Mouse (Mus musculus) heart, embryonic 16.5 days (tissue): ENCODE measurements around the gene Tmem217. TPM values are rescaled to one million over a fixed set of nuclear protein-coding genes. Genes with fewer than 3 reads are reported as not detected.
"Not testable (repeated sequence)": the region's sequence is repeated elsewhere in the genome, so short reads cannot be mapped to it uniquely, and the experiment has no call there.

ENCODE experiments used
- ATAC-seq: fragments of 200-750 bp; cut with Nextera tagmentation; replicated peaks from 2 replicates; pipeline ENCODE4 v1.8.0; 2017; ENCODE audit warnings: moderate number of reproducible peaks; ENCODE audit not compliant: insufficient read depth, low FRiP score; ENCODE audit errors: extremely low read depth
- H3K27ac ChIP-seq: fragments of 300-500 bp; sonication (generic); 2 replicates; pipeline ENCODE4 v1.5.1; 2014; ENCODE audit warnings: mild to moderate bottlenecking, low read length, control low read depth, moderate library complexity
- H3K27me3 ChIP-seq: fragments of 300-500 bp; sonication (generic); 2 replicates; pipeline ENCODE4 v1.6.1; 2014; ENCODE audit warnings: low read length, mixed read lengths; ENCODE audit not compliant: control insufficient read depth, insufficient read depth
- H3K36me3 ChIP-seq: fragments of 300-500 bp; sonication (generic); 2 replicates; pipeline ENCODE4 v1.6.1; 2014; ENCODE audit not compliant: control insufficient read depth, insufficient read depth
- H3K4me1 ChIP-seq: fragments of 300-500 bp; sonication (generic); 2 replicates; pipeline ENCODE4 v1.6.1; 2014; ENCODE audit warnings: low read length, mixed read lengths; ENCODE audit not compliant: control insufficient read depth, insufficient read depth
- H3K4me2 ChIP-seq: fragments of 300-500 bp; sonication (generic); 2 replicates; pipeline ENCODE4 v1.6.1; 2014; ENCODE audit warnings: low read depth, mild to moderate bottlenecking, control low read depth, low read length
- H3K4me3 ChIP-seq: fragments of 300-500 bp; sonication (generic); 2 replicates; pipeline ENCODE4 v1.5.1; 2014; ENCODE audit warnings: mild to moderate bottlenecking, control low read depth, low read length
- H3K9ac ChIP-seq: fragments of 300-500 bp; sonication (generic); 2 replicates; pipeline ENCODE4 v1.6.1; 2014; ENCODE audit warnings: low read length, control low read depth
- H3K9me3 ChIP-seq: fragments of 300-500 bp; sonication (generic); replicated peaks from 2 replicates; pipeline ENCODE4 v1.6.1; 2016; ENCODE audit warnings: low read length; ENCODE audit not compliant: control insufficient read depth
- WGBS: fragments of 180-500 bp; shearing (Covaris S2); extraction: QIAGEN DNeasy Blood & Tissue Kit; methylation state at CpG from one replicate; pipeline ENCODE4 v1.1.7; 2014; 5-methylcytosine and 5-hydroxymethylcytosine counted together
- polyA plus RNA-seq: library from polyadenylated mRNA; unstranded; fragments of >200 nt; fragmentation: Nextera tagmentation; extraction: Ambion mirVana; gene quantifications from 2 replicates; pipeline ENCODE4 v1.2.1, GENCODE M21; 2015

Gene Tmem217
- polyA plus RNA-seq, 1 experiment from 2014 or later: 0.85 TPM

DNA sequence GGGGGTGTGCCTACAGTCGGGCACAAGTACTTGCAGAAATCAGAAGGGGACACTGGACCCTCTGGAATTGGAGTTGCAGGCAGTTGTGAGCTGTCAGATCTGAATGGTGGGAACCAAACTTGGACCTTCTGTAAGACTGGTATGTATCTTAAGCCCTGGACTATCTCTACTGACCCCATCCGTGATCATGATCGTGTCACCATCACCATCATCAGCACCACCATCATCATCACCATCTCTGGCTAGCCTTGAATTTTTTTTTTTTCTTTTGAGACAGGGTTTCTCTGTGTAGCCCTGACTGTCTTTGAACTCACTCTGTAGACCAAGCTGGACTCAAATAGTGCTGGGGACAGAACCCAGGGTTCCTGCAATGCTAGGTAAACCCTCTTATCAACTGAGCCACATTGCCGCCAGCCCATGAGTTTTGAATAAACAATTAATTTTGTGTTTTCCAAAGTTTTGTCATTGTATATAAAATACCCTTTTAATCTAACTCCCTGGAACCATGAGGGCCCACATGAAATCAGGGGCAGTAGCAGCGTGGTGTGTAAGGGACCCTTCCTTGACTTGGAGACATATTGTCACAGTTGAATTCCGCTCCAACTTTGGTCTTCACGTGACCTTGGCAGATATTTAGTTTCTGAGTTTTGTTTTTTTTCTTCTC, 50.0 kb downstream of the Tmem217 start:
- no peaks in the 10 kb centered on the region for H3K36me3 ChIP-seq
- no peak overlapping the region for H3K9ac ChIP-seq
- H3K27ac ChIP-seq: 0 out of 2 replicates have a peak overlapping the region, but pooled peaks have one; percentile 44
- peak overlapping the region; percentile 57 for H3K4me2 ChIP-seq
- no peaks in the 10 kb centered on the region for H3K27me3 ChIP-seq
- WGBS: 71% methylated on average over 7 of the region's 7 CpGs
- no peak overlapping the region for H3K4me3 ChIP-seq
- H3K9me3 ChIP-seq: no peaks in the 10 kb centered on the region
- H3K4me1 ChIP-seq: peaks cover 7% of the 10 kb centered on the region
- no peak for ATAC-seq

DNA sequence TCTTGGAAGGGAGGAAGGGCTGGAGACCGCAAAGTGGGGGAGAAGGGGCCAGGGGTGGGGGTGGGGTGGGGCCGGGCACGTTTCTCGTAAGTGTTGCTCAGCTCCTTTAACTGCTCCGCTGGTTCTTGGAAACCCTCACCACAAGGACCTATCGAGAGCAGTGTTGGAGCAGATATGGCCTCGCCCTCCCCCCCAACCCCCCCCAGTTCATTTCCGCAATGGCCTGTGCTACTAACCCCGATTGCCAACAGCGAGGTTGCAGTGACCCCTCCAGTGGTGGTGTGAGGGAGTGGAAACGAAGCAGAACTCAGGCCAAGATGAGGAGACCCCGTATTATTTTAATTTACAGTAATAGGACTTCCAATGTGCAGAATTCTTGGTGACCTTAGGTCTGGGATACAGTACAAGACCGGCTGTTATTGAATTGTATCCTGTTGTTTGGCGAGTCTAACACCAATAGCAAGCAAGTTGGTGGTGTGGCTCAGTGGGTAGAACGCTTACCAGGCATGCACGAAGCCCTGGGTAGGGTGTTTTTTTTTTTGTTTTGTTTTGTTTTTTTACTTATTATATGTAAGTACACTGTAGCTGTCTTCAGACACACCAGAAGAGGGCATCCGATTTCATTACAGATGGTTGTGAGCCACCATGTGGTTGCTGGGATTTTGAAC, 51.2 kb downstream of the Tmem217 start:
- 67% methylated on average over 17 of the region's 17 CpGs for WGBS
- H3K36me3 ChIP-seq: no peaks in the 10 kb centered on the region; the same call in 1 of the 2 replicates
- H3K4me2 ChIP-seq: no peak overlapping the region; the same call in 1 of the 2 replicates
- H3K27me3 ChIP-seq: no peaks in the 10 kb centered on the region
- no peak for ATAC-seq
- no peak overlapping the region for H3K9ac ChIP-seq
- no peak overlapping the region for H3K27ac ChIP-seq
- no peaks in the 10 kb centered on the region for H3K9me3 ChIP-seq
- no peak overlapping the region for H3K4me3 ChIP-seq
- H3K4me1 ChIP-seq: peaks cover 7% of the 10 kb centered on the region

DNA sequence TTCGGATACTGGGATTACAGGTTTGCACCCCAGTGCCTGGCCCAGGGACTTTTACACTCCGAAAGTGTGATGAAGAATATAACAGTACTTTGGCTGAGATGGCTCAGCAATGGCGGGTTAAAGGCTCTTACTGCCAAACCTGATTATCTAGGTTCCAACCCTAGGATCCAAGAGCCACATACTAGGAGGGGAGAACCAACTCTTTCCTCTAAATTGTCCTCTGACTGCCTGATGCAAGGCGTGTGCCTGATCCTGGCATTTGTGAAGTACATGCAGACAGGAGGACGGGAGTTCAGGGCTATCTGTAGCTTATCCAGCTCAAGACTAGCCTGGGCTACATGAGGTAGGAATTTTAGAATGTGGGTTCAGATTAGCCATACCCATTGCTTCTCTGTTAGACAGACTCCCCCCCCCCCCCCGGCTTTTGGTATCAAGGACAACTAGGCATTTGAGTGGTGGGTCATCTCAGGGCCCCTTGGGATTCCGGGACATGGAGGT, 51.9 kb downstream of the Tmem217 start:
- ATAC-seq: no peak
- Histone ChIP-seq H3K4me3 (no peak overlapping the region), H3K27me3 (no peaks in the 10 kb centered on the region), H3K27ac (no peak overlapping the region; the same call in 1 of the 2 replicates), H3K36me3 (no peaks in the 10 kb centered on the region; the same call in 1 of the 2 replicates), H3K4me1 (peaks cover 7% of the 10 kb centered on the region), H3K4me2 (no peak overlapping the region), H3K9me3 (no peaks in the 10 kb centered on the region), H3K9ac (no peak overlapping the region)
- WGBS: 75% methylated on average over 7 of the region's 7 CpGs

DNA sequence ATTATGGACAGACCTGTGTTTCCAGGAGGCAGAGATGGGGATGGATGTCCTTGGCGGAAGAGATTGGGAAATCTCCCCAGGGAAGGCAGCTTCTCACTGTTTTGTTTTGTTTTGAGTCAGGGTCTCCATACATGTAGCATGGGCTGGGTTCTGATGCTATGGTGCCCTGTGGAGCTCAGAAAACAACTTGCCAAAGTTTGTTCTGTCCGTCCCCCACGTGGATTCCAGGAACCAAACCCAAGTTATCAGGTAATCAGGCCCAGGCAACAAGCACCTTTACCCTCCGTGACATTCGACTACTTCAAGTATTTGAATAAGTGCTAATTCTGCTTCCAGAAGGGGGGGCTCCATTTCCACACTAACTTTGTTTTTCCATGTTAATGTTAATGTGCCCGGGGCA, 52.7 kb downstream of the Tmem217 start:
- Histone ChIP-seq H3K27me3 (no peaks in the 10 kb centered on the region), H3K9me3 (no peaks in the 10 kb centered on the region), H3K4me1 (peaks cover 7% of the 10 kb centered on the region), H3K27ac (no peak overlapping the region), H3K9ac (no peak overlapping the region), H3K4me2 (no peak overlapping the region), H3K4me3 (no peak overlapping the region), H3K36me3 (peaks cover 3% of the 10 kb centered on the region)
- no peak for ATAC-seq
- 73% methylated on average over 6 of the region's 6 CpGs for WGBS

DNA sequence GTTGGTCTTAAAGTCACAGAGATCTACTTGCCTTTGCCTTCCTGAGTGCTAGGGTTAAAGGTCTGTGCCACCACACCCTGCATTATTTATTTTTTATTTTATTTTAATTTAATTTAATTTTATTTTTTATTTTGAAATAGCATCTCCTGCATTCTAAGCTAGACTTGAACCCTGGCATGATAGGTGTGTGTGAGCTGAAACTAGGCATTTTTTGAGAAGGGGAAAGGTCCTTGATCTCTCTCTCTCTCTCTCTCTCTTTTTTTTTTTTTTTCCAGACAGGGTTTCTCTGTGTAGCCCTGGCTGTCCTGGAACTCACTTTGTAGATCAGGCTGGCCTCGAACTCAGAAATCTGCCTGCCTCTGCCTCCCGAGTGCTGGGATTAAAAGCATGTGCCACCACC, 53.2 kb downstream of the Tmem217 start:
- not testable (repeated sequence) for H3K27ac ChIP-seq, H3K36me3 ChIP-seq, H3K4me3 ChIP-seq, H3K27me3 ChIP-seq, H3K4me1 ChIP-seq, H3K9me3 ChIP-seq, H3K4me2 ChIP-seq, H3K9ac ChIP-seq, ATAC-seq
- 84% methylated on average over 2 of the region's 2 CpGs for WGBS

DNA sequence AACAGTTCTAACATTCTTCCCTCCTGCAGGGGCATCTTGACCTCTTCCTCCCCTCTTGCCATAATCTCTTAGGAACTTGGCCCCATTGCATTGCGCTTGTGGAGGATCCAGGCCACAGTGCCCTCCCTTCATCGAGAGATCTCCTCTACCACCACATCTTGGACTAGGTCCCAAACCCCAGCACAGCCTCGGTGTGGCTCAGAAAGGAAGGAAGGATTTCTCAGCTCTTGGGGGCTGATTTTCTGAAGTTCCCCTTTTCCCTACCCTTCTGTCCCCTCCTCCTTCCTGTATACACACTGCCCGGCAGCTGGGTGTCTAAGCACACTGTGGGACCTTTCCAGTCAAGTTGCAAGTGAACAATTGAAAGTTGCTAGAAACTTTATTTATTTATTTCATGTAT, 54.2 kb downstream of the Tmem217 start:
- no peak overlapping the region for H3K4me3 ChIP-seq
- no peak overlapping the region for H3K4me2 ChIP-seq
- no peak overlapping the region for H3K9ac ChIP-seq
- ATAC-seq: 0 out of 2 replicates have a peak, but pooled peaks have one; percentile 34
- H3K27ac ChIP-seq: peak overlapping the region; percentile 43; the same call in 1 of the 2 replicates
- H3K36me3 ChIP-seq: peaks cover 8% of the 10 kb centered on the region
- no peaks in the 10 kb centered on the region for H3K9me3 ChIP-seq
- 33% methylated on average over 4 of the region's 4 CpGs for WGBS
- no peaks in the 10 kb centered on the region for H3K27me3 ChIP-seq
- peaks cover 11% of the 10 kb centered on the region for H3K4me1 ChIP-seq

DNA sequence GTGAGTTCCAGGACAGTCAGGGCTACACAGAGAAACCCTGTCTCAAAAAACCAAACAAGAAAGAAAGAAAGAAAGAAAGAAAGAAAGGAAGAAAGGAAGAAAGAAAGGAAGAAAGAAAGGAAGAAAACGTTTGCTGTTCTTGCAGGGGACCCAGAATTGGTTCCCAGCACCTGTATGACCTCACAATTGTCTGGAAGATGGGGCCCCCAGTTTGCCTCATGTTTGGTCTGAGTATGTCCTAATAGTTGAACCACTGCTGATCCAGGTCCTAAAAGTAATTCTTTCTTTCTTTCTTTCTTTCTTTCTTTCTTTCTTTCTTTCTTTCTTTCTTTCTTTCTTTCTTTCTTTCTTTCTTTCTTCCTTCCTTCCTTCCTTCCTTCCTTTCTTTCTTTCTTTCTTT, 54.7 kb downstream of the Tmem217 start:
- H3K36me3 ChIP-seq, H3K27ac ChIP-seq, H3K27me3 ChIP-seq, H3K9me3 ChIP-seq, H3K9ac ChIP-seq, H3K4me3 ChIP-seq, ATAC-seq, H3K4me2 ChIP-seq: not testable (repeated sequence)
- 59% methylated on average over 1 of the region's 1 CpGs for WGBS
- H3K4me1 ChIP-seq: peaks cover 11% of the 10 kb centered on the region

DNA sequence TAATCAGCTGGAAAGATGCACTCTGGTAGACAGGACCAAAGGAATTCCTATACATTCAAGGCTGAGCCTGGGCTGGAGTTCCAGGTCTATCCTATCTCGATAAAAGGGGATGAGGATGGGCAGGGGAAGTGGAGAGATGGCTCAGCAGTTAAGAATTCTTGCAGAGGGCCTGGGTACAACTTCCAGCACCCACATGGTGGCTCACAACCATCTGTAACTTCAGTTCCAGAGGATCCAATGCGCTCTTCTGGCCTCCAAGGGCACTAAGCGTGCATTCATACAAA, 55.2 kb downstream of the Tmem217 start:
- no peak overlapping the region for H3K4me3 ChIP-seq
- H3K36me3 ChIP-seq: peaks cover 8% of the 10 kb centered on the region
- no peaks in the 10 kb centered on the region for H3K27me3 ChIP-seq
- H3K4me2 ChIP-seq: no peak overlapping the region
- 85% methylated on average over 3 of the region's 3 CpGs for WGBS
- H3K4me1 ChIP-seq: peaks cover 9% of the 10 kb centered on the region
- H3K9me3 ChIP-seq: no peaks in the 10 kb centered on the region
- no peak overlapping the region for H3K9ac ChIP-seq
- no peak overlapping the region for H3K27ac ChIP-seq
- ATAC-seq: no peak

DNA sequence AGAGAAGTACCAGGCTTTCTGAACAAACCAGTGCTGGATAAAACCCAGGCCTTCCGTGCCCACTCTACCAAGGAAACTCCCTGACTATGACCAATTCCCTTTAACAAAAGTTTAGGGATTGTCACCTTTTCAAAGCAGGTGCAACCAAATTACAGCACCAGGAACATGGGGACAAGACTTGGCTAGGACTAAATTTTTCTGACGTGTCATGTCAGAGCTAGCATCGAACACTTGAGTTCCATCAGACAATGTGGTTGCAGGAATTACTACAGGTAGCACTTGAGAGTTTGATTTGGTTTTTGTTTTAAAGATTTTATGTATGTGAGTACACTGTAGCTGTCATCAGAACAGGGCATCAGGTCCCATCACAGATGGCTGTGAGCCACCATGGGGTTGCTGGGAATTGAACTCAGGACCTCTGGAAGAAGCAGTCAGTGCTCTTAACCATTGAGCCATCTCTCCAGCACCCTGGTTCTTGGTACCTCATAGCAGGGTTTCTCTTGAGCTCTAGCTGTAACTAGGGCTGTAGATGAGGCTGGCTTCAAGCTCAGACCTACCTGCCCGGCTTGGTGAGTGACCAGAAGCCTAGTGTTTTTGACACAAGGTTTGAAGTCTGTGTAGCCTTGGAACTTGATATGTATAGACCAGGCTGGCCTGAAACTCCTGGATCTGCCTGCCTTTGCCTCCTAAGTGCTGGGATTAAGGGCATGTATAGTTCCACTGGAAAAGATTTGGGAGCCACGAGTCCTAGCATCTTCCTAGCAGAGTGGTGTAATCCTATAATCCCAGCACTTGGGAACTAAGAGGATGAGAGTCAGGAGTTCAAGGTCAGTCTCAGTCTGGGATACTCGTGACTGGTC, 55.7 kb downstream of the Tmem217 start:
- 73% methylated on average over 6 of the region's 6 CpGs for WGBS
- Histone ChIP-seq H3K36me3 (peaks cover 8% of the 10 kb centered on the region), H3K4me3 (no peak overlapping the region), H3K9ac (no peak overlapping the region), H3K9me3 (no peaks in the 10 kb centered on the region), H3K27ac (no peak overlapping the region), H3K27me3 (no peaks in the 10 kb centered on the region), H3K4me2 (no peak overlapping the region), H3K4me1 (peaks cover 9% of the 10 kb centered on the region)
- no peak for ATAC-seq
